Mouse (Mus musculus) embryonic facial prominence, embryonic 11.5 days (tissue): ENCODE data around the gene E2f6. TPM values are rescaled to one million over a fixed set of nuclear protein-coding genes. Genes with fewer than 3 reads are reported as not detected.

Experiments
- ATAC-seq: fragments of 200-750 bp; cut with Nextera tagmentation; replicated peaks from 2 replicates; pipeline ENCODE4 v1.8.0; 2017; ENCODE audit warnings: low read depth; ENCODE audit not compliant: insufficient number of reproducible peaks, low FRiP score, low TSS enrichment
- DNase-seq: peaks from one replicate; pipeline ENCODE4 v3.0.0-alpha.2; 2015; ENCODE audit warnings: low spot score
- H3K27ac ChIP-seq: fragments of 300-500 bp; sonication (generic); replicated peaks from 2 replicates; pipeline ENCODE4 v1.5.1; 2014; ENCODE audit warnings: mild to moderate bottlenecking, low read depth, low read length, control low read depth
- H3K27me3 ChIP-seq: fragments of 300-500 bp; sonication (generic); 2 replicates; pipeline ENCODE4 v1.6.1; 2014; ENCODE audit warnings: mild to moderate bottlenecking, low read length, moderate library complexity, mixed read lengths; ENCODE audit not compliant: control insufficient read depth, insufficient read depth
- H3K36me3 ChIP-seq: fragments of 300-500 bp; sonication (generic); replicated peaks from 2 replicates; pipeline ENCODE4 v1.6.1; 2014; ENCODE audit warnings: low read depth, mild to moderate bottlenecking, low read length, moderate library complexity, mixed read lengths; ENCODE audit not compliant: control insufficient read depth, insufficient read depth
- H3K4me1 ChIP-seq: fragments of 300-500 bp; sonication (generic); 2 replicates; pipeline ENCODE4 v1.6.1; 2014; ENCODE audit warnings: low read length, mixed read lengths; ENCODE audit not compliant: control insufficient read depth, insufficient read depth
- H3K4me2 ChIP-seq: fragments of 300-500 bp; sonication (generic); 2 replicates; pipeline ENCODE4 v1.6.1; 2014; ENCODE audit warnings: low read depth, mild to moderate bottlenecking, control low read depth, low read length, moderate library complexity
- H3K4me3 ChIP-seq: fragments of 300-500 bp; sonication (generic); 2 replicates; pipeline ENCODE4 v1.5.1; 2014; ENCODE audit warnings: low read depth, low read length, control low read depth
- H3K9ac ChIP-seq: fragments of 300-500 bp; sonication (generic); replicated peaks from 2 replicates; pipeline ENCODE4 v1.6.1; 2014; ENCODE audit warnings: mild to moderate bottlenecking, control low read depth, low read length
- H3K9me3 ChIP-seq: fragments of 300-500 bp; sonication (generic); replicated peaks from 2 replicates; pipeline ENCODE4 v1.6.1; 2016; ENCODE audit warnings: mild to moderate bottlenecking, low read length, inconsistent platforms, mixed read lengths; ENCODE audit not compliant: control insufficient read depth
- WGBS: fragments of 180-500 bp; shearing (Covaris S2); extraction: QIAGEN DNeasy Blood & Tissue Kit; methylation state at CpG from one replicate; pipeline ENCODE4 v1.1.7; 2014; 5-methylcytosine and 5-hydroxymethylcytosine counted together
- polyA plus RNA-seq: library from polyadenylated mRNA; unstranded; fragments of >200 nt; fragmentation: Nextera tagmentation; extraction: Ambion mirVana; gene quantifications from 2 replicates; pipeline ENCODE4 v1.2.1, GENCODE M21; 2014

E2f6 gene
- polyA plus RNA-seq, 1 experiment from 2014 or later = 87.6 TPM

DNA sequence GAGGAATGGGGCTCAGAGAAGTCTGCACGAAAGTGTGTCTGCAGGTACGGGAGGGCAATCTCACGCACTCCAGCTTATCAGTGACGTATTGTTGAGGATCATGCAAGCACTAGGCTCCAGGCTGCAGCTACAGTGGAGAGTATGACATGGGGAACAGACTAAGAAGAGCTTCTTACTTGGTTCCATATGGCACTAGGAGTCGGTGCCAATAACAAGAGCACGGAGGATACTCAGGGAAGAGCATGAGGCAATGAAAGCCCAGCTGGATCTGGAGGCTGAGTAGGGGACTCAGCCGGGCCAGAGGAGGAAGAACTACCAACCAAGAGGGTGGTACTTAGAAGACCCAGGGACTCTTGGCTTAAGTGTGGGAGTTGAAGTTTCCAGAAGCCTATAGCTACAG lies 62.8 kb downstream of the E2f6 start:
- no peak overlapping the region for H3K4me2 ChIP-seq
- H3K4me3 ChIP-seq = no peak overlapping the region
- DNase-seq (no peak), ATAC-seq (no peak)
- H3K9ac ChIP-seq = no peak overlapping the region
- H3K27me3 ChIP-seq = no peaks in the 10 kb centered on the region
- H3K4me1 ChIP-seq = no peaks in the 10 kb centered on the region; the same call in 1 of the 2 replicates
- no peak overlapping the region for H3K27ac ChIP-seq
- H3K36me3 ChIP-seq = no peaks in the 10 kb centered on the region
- 88% methylated on average over 7 of the region's 7 CpGs for WGBS
- no peaks in the 10 kb centered on the region for H3K9me3 ChIP-seq

DNA sequence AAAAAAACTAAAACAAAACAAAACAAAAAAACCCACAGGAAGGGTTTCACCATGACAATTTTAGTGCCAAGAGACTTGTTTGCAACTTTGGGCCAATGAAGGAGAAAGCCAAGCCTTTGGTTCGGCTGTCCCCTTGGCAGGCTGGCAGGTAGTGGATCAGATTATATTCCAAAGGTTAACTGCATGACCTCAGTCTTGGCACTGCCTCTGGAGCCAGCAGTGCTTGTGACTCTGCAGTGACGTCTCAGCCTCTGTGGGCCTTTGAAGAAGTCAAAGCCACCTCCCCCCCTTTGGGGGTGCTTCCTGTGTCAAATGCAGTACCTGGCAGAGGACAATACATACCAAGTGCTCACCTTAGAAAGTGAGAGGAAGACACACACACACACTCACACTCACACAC lies 63.3 kb downstream of the E2f6 start:
- Histone ChIP-seq H3K36me3 (no peaks in the 10 kb centered on the region), H3K27me3 (no peaks in the 10 kb centered on the region), H3K9me3 (no peaks in the 10 kb centered on the region), H3K9ac (no peak overlapping the region), H3K4me3 (no peak overlapping the region), H3K4me1 (no peaks in the 10 kb centered on the region), H3K27ac (no peak overlapping the region), H3K4me2 (no peak overlapping the region)
- DNase-seq (no peak), ATAC-seq (no peak)
- WGBS = 41% methylated on average over 2 of the region's 2 CpGs

DNA sequence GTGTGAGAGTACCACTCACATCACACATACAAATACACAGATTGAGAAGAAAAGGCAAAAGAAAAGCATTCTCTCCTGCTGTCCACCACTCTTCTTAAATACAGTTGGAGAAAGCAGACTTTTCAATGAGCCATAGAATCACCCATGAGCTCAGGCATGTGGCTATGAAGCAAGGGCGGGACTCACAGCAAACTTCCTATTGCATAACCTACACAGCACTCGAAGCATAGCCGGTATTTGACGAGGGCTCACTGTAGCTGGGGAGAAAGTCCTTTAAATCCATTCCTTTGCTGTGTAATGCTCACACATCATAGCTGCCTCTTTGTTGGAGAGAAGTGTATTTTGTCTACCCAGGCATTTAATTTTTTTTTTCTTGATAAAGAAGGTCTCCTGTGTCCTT lies 64.5 kb downstream of the E2f6 start:
- Histone ChIP-seq H3K4me1 (no peaks in the 10 kb centered on the region), H3K36me3 (no peaks in the 10 kb centered on the region), H3K27ac (no peak overlapping the region), H3K9me3 (no peaks in the 10 kb centered on the region), H3K9ac (no peak overlapping the region), H3K27me3 (no peaks in the 10 kb centered on the region), H3K4me2 (no peak overlapping the region), H3K4me3 (no peak overlapping the region)
- ATAC-seq (no peak), DNase-seq (no peak)
- WGBS = 89% methylated on average over 4 of the region's 4 CpGs

GRCm38 (mm10) chr12:16875678-16876077 lies 64.9 kb downstream of the E2f6 start:
- no peak overlapping the region for H3K27ac ChIP-seq
- H3K9ac ChIP-seq = no peak overlapping the region
- no peak for ATAC-seq
- no peak for DNase-seq
- H3K36me3 ChIP-seq = no peaks in the 10 kb centered on the region
- 80% methylated on average over 7 of the region's 7 CpGs for WGBS
- no peaks in the 10 kb centered on the region for H3K9me3 ChIP-seq
- H3K4me2 ChIP-seq = no peak overlapping the region
- H3K4me1 ChIP-seq = no peaks in the 10 kb centered on the region
- no peaks in the 10 kb centered on the region for H3K27me3 ChIP-seq
- no peak overlapping the region for H3K4me3 ChIP-seq

DNA sequence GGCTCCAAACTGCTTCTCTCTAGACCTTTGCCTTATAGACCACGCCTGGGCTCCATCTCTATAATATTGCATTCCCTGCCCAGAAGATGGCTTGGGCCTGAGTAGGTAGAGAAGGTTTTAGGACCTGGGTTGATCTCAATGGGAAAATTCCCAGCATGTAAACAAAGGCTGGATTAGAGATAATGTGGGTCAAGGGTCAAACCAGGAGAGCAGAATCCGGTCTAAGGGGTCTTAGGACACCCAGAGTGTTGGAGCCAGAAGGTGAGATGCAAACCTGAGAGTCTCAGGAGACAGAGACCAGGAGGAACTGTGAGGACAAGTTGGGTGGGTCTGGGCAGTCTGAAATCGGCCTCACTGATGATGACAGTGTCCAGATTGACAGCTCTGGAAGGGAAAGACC lies 65.9 kb downstream of the E2f6 start:
- no peaks in the 10 kb centered on the region for H3K4me1 ChIP-seq

GRCm38 (mm10) chr12:16877141-16877540 lies 66.4 kb downstream of the E2f6 start:
- H3K27ac ChIP-seq = no peak overlapping the region
- no peak overlapping the region for H3K4me3 ChIP-seq
- no peaks in the 10 kb centered on the region for H3K27me3 ChIP-seq
- WGBS = 64% methylated on average over 5 of the region's 5 CpGs
- no peak for DNase-seq
- no peak overlapping the region for H3K4me2 ChIP-seq
- H3K9me3 ChIP-seq = no peaks in the 10 kb centered on the region
- no peak for ATAC-seq
- no peaks in the 10 kb centered on the region for H3K36me3 ChIP-seq
- H3K9ac ChIP-seq = no peak overlapping the region
- no peaks in the 10 kb centered on the region for H3K4me1 ChIP-seq

More for the DNA sequence above, 65.9 kb downstream of the E2f6 start:
- WGBS = 51% methylated on average over 3 of the region's 3 CpGs
- no peaks in the 10 kb centered on the region for H3K27me3 ChIP-seq
- H3K9ac ChIP-seq = no peak overlapping the region
- no peak overlapping the region for H3K27ac ChIP-seq
- no peak overlapping the region for H3K4me2 ChIP-seq
- DNase-seq (no peak), ATAC-seq (no peak)
- no peaks in the 10 kb centered on the region for H3K9me3 ChIP-seq
- H3K4me3 ChIP-seq = no peak overlapping the region
- H3K36me3 ChIP-seq = no peaks in the 10 kb centered on the region

GRCm38 (mm10) chr12:16877679-16878078 lies 66.9 kb downstream of the E2f6 start:
- no peak overlapping the region for H3K9ac ChIP-seq
- H3K27ac ChIP-seq = no peak overlapping the region
- H3K4me3 ChIP-seq = no peak overlapping the region
- DNase-seq (no peak), ATAC-seq (no peak)
- no peaks in the 10 kb centered on the region for H3K27me3 ChIP-seq
- H3K9me3 ChIP-seq = no peaks in the 10 kb centered on the region
- H3K4me1 ChIP-seq = no peaks in the 10 kb centered on the region
- H3K4me2 ChIP-seq = no peak overlapping the region
- H3K36me3 ChIP-seq = no peaks in the 10 kb centered on the region
- WGBS = 30% methylated on average over 1 of the region's 1 CpGs

DNA sequence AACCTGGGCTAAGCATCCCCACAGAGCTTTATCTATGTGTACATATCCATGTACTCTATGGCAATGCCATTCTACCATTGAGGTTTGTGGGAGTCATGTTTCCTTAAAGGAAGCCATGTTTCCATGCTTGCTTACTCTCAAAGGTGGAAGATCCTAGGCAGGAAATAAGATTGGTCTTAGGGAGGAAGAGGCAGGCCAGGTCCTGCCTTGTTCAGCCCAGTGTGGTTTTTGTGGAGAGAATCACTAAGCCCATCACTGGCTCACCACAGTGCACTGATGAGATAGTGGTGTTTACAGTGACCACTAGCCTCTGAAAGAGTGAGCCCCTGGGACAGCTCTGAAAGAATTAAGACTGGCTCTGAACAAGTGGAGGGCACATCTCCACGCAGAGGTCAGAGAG lies 68.6 kb downstream of the E2f6 start:
- Histone ChIP-seq H3K4me2 (no peak overlapping the region), H3K4me3 (no peak overlapping the region), H3K9ac (no peak overlapping the region), H3K4me1 (no peaks in the 10 kb centered on the region), H3K36me3 (no peaks in the 10 kb centered on the region), H3K27ac (no peak overlapping the region), H3K27me3 (no peaks in the 10 kb centered on the region), H3K9me3 (no peaks in the 10 kb centered on the region)
- no peak for DNase-seq
- ATAC-seq = no peak
- 82% methylated on average over 1 of the region's 1 CpGs for WGBS
